Mouse (Mus musculus) leukemia stem cell, adult 10-12 weeks (primary cell): Measurements from ENCODE around the gene Gm1673. TPM values are rescaled to one million over a fixed set of nuclear protein-coding genes. Genes with fewer than 3 reads are reported as not detected.

ENCODE experiments used
- polyA plus RNA-seq: library from polyadenylated mRNA; stranded (reverse); fragments of >175 nt; gene quantifications from 2 replicates; pipeline ENCODE4 v1.2.3, GENCODE M21; 2012; ENCODE audit warnings: low replicate concordance

Gene Gm1673
- polyA plus RNA-seq, result 5.4 and 14.8 TPM in 2 replicates

GRCm38 (mm10) chr5:33983309-33984121 is at the start of gene Gm1673:
Gm1673 (plus strand) TSS chr5:33983433.

GRCm38 (mm10) chr5:33936120-33936707 is 47.0 kb upstream of the Gm1673 start, which contains the start of gene Nelfa:
Nelfa (minus strand) TSS chr5:33936413.

GRCm38 (mm10) chr5:33995843-33996693 is 12.8 kb downstream of the Gm1673 start, which contains the start of gene Nat8l:
Nat8l (plus strand) TSS chr5:33995984.

Other genes starting within 250 kb of the Gm1673 start
- 34.9 and 43.8 TPM in 2 replicates for gene Letm1, start 200.6 kb upstream of the Gm1673 start, polyA plus RNA-seq
- 8.0 and 19.1 TPM in 2 replicates for gene Nsd2, start 162.7 kb upstream of the Gm1673 start, polyA plus RNA-seq
- 20.6 and 79.3 TPM in 2 replicates for gene Nelfa, start 47.0 kb upstream of the Gm1673 start, polyA plus RNA-seq
- 2.6 and 2.7 TPM in 2 replicates for gene Nat8l, start 12.6 kb downstream of the Gm1673 start, polyA plus RNA-seq
- gene Poln, start 186.0 kb downstream of the Gm1673 start, polyA plus RNA-seq, result 0.15 TPM in 1 of 2 replicates, not detected in the other
- 0.23 and 0.92 TPM in 2 replicates for gene Haus3, start 186.1 kb downstream of the Gm1673 start, polyA plus RNA-seq
- gene Mxd4, start 204.3 kb downstream of the Gm1673 start, polyA plus RNA-seq, result 18.2 and 32.0 TPM in 2 replicates